Mouse (Mus musculus): ENCODE results near the gene AC134908.4.

- TF ChIP-seq CTCF (IDR thresholded peaks at IDR 0.05; ENCODE audit: insufficient read depth, low read depth, low read length) (no peak), POLR2A (IDR thresholded peaks at IDR 0.05; ENCODE audit: insufficient read depth, low read depth, low read length) (no peak)
Observed at GRCm38 (mm10) chr17:25830806-25831431, 35.5 kb upstream of the AC134908.4 start.
